Mouse (Mus musculus): ENCODE data around the gene Ces1d.

- TF ChIP-seq CTCF (IDR thresholded peaks at IDR 0.05; ENCODE audit: low read depth) (no peak), EP300 (IDR thresholded peaks at IDR 0.05; ENCODE audit: low read depth) (no peak)
These were observed 48.4 kb upstream of the Ces1d start for GRCm38 (mm10) chr8:93246057-93246456.

Measured in liver, embryonic 14.5 days (tissue).